ENCODE assay signal across 18 mouse cellular contexts in genomic region chr12:84947894-84948583, GRCm38 (mm10). TPM values are rescaled to one million over a fixed set of nuclear protein-coding genes. Genes with fewer than 3 reads are reported as not detected.
A peak's percentile ranks its signal among the peaks of the same experiment; 100 is the strongest.
DNase-seq lines count a peak whose midpoint lies in the region; ATAC-seq and TF ChIP-seq lines count a peak whose summit lies in the region.
"Had no signal": no experiment of that assay in that cellular context is flagged by ENCODE, and none has a peak within 500 bp of the region (broad histone marks: within the 10 kb centered on the region; RNA-seq: fewer than 3 reads in every experiment).

No protein-coding gene starts in this region.

- no peak for DNase-seq in cerebellum, postnatal 4 days (ENCODE audit: low spot score in 2 of 2)
- DNase-seq in liver, adult 2 months (ENCODE audit: extremely low read depth, low read depth, low spot score) = peak; percentile 99
- DNase-seq in liver, embryonic 11.5 days (ENCODE audit: low spot score) = no peak
- DNase-seq in cerebellum, adult 18-20 months = peak; percentile 78 to 81
- peak; percentile 77 to 86 for DNase-seq in cerebellum, postnatal 25 days
- DNase-seq in limb, embryonic 10.5 days (ENCODE audit: low spot score) = no peak
- DNase-seq: lung, adult 2 months; lung, postnatal 36 days; right cerebral cortex, postnatal 14 days had no signal

- H3K4me1 ChIP-seq in liver, adult 2 months (ENCODE audit: control insufficient read depth, insufficient read depth, low read length) = peaks cover 33% of the 10 kb centered on the region
- peaks cover 13% of the 10 kb centered on the region for H3K4me1 ChIP-seq in liver, embryonic 11.5 days (replicated peaks; ENCODE audit: control insufficient read depth, insufficient read depth, low read length)
- H3K4me1 ChIP-seq in limb, embryonic 10.5 days = no peaks in the 10 kb centered on the region
- H3K4me1 ChIP-seq in midbrain, embryonic 16.5 days (ENCODE audit: control insufficient read depth, insufficient read depth, low read length) = no peaks in the 10 kb centered on the region
- H3K4me1 ChIP-seq: forebrain, embryonic 12.5 days; kidney, embryonic 15.5 days; limb, embryonic 13.5 days; stomach, embryonic 15.5 days had no signal

- peak; percentile 79 for ATAC-seq in cerebellum, adult (ENCODE audit: insufficient number of reproducible peaks, low FRiP score, low TSS enrichment)
- no peak for ATAC-seq in liver, embryonic 11.5 days (replicated peaks; ENCODE audit: low FRiP score)
- ATAC-seq in midbrain, embryonic 16.5 days = no peak
- ATAC-seq: CD4-positive, CD25-positive, alpha-beta regulatory T cell, adult 4 months; hindbrain, postnatal 0 days; intestine, postnatal 0 days had no signal

- no peak for TF ChIP-seq POLR2A in liver, adult 2 months (IDR thresholded peaks at IDR 0.05; ENCODE audit: extremely low read depth, insufficient read depth, low read length)

- no peaks in the 10 kb centered on the region; the same call in 1 of the 2 replicates for H3K79me2 ChIP-seq in liver, adult 2 months (ENCODE audit: control insufficient read depth, insufficient read depth, low read length)

- WGBS in liver, adult 2 months = 15% methylated on average over 2 of the region's 2 CpGs
- WGBS in liver, embryonic 11.5 days = 78% methylated on average over 2 of the region's 2 CpGs
- WGBS in limb, embryonic 10.5 days = 86% methylated on average over 2 of the region's 2 CpGs
- WGBS in midbrain, embryonic 16.5 days = 75% methylated on average over 2 of the region's 2 CpGs

- peaks cover 13% of the 10 kb centered on the region for H3K36me3 ChIP-seq in liver, adult 2 months (ENCODE audit: control insufficient read depth, insufficient read depth, low read length)
- peaks cover 16% of the 10 kb centered on the region; the same call in 1 of the 2 replicates for H3K36me3 ChIP-seq in liver, embryonic 11.5 days (ENCODE audit: control insufficient read depth, insufficient read depth, low read length)
- H3K36me3 ChIP-seq in limb, embryonic 10.5 days = peaks cover 58% of the 10 kb centered on the region
- peaks cover 20% of the 10 kb centered on the region for H3K36me3 ChIP-seq in midbrain, embryonic 16.5 days (ENCODE audit: control insufficient read depth, insufficient read depth, low read length)

- H3K27me3 ChIP-seq in liver, adult 2 months (ENCODE audit: control insufficient read depth, insufficient read depth, low read length) = no peaks in the 10 kb centered on the region
- H3K27me3 ChIP-seq in liver, embryonic 11.5 days (replicated peaks; ENCODE audit: control insufficient read depth, insufficient read depth, low read length) = no peaks in the 10 kb centered on the region
- no peaks in the 10 kb centered on the region for H3K27me3 ChIP-seq in limb, embryonic 10.5 days (ENCODE audit: low read depth, poor library complexity, severe bottlenecking)
- no peaks in the 10 kb centered on the region for H3K27me3 ChIP-seq in midbrain, embryonic 16.5 days (ENCODE audit: control insufficient read depth, insufficient read depth, low read depth, low read length)
- H3K27me3 ChIP-seq: forebrain, embryonic 12.5 days; kidney, embryonic 15.5 days; limb, embryonic 13.5 days; stomach, embryonic 15.5 days had no signal

- no peak overlapping the region for H3K4me2 ChIP-seq in liver, embryonic 11.5 days
- no peak overlapping the region for H3K4me2 ChIP-seq in midbrain, embryonic 16.5 days (ENCODE audit: low read length)
- H3K4me2 ChIP-seq: forebrain, embryonic 12.5 days; kidney, embryonic 15.5 days; limb, embryonic 13.5 days; stomach, embryonic 15.5 days had no signal

- H3K9me3 ChIP-seq in liver, embryonic 11.5 days (ENCODE audit: control insufficient read depth, low read length) = no peaks in the 10 kb centered on the region
- no peaks in the 10 kb centered on the region for H3K9me3 ChIP-seq in limb, embryonic 10.5 days (replicated peaks)
- no peaks in the 10 kb centered on the region for H3K9me3 ChIP-seq in midbrain, embryonic 16.5 days (replicated peaks; ENCODE audit: control insufficient read depth, low read length, poor library complexity, severe bottlenecking)
- H3K9me3 ChIP-seq: forebrain, embryonic 12.5 days; kidney, embryonic 15.5 days; limb, embryonic 13.5 days; stomach, embryonic 15.5 days had no signal

- TF ChIP-seq CTCF in liver, adult 2 months (IDR thresholded peaks at IDR 0.05; ENCODE audit: low read depth, low read length) = no peak

- peak overlapping the region; percentile 89 for H3K27ac ChIP-seq in liver, adult 2 months (replicated peaks; ENCODE audit: insufficient read depth, low read depth, low read length)
- no peak overlapping the region for H3K27ac ChIP-seq in liver, embryonic 11.5 days (ENCODE audit: low read depth, low read length)
- H3K27ac ChIP-seq in limb, embryonic 10.5 days = no peak overlapping the region
- H3K27ac ChIP-seq in midbrain, embryonic 16.5 days (ENCODE audit: low read length) = no peak overlapping the region
- H3K27ac ChIP-seq: forebrain, embryonic 12.5 days; hindbrain, postnatal 0 days; kidney, embryonic 15.5 days; limb, embryonic 13.5 days; stomach, embryonic 15.5 days had no signal

- no peak overlapping the region for H3K4me3 ChIP-seq in liver, adult 2 months (ENCODE audit: insufficient read depth, low read depth, low read length)
- no peak overlapping the region for H3K4me3 ChIP-seq in liver, embryonic 11.5 days (ENCODE audit: low read depth, low read length)
- no peak overlapping the region for H3K4me3 ChIP-seq in limb, embryonic 10.5 days
- no peak overlapping the region for H3K4me3 ChIP-seq in midbrain, embryonic 16.5 days (ENCODE audit: low read depth, low read length)
- H3K4me3 ChIP-seq: forebrain, embryonic 12.5 days; kidney, embryonic 15.5 days; limb, embryonic 13.5 days; stomach, embryonic 15.5 days had no signal

- H3K9ac ChIP-seq in liver, adult 2 months (ENCODE audit: low read depth, low read length) = no peak overlapping the region
- no peak overlapping the region for H3K9ac ChIP-seq in liver, embryonic 11.5 days (ENCODE audit: low read depth, low read length)
- H3K9ac ChIP-seq in midbrain, embryonic 16.5 days (ENCODE audit: low read depth, low read length) = no peak overlapping the region
- H3K9ac ChIP-seq: forebrain, embryonic 12.5 days; kidney, embryonic 15.5 days; limb, embryonic 13.5 days; stomach, embryonic 15.5 days had no signal

RNA-seq across cellular contexts. Expression of gene Fcf1, which starts 22.7 kb away (rescaled TPM):
- 47.5 and 59.7 TPM in 2 replicates for total RNA-seq in liver, adult 2 months (2014; rRNA removed)
- 21.7 and 23.2 TPM in 2 replicates for polyA plus RNA-seq in liver, adult 2 months (2012; rRNA removed)
- 205 and 215 TPM in 2 replicates for polyA plus RNA-seq in liver, embryonic 11.5 days (2014; fragmentation: Nextera tagmentation; extraction: Ambion mirVana)
- 170 and 186 TPM in 2 replicates for polyA plus RNA-seq in limb, embryonic 10.5 days (2016; fragmentation: Nextera tagmentation; extraction: Ambion mirVana)
- 75.7 and 82.0 TPM in 2 replicates for polyA plus RNA-seq in midbrain, embryonic 16.5 days (2015; fragmentation: Nextera tagmentation; extraction: Ambion mirVana)

RNA-seq across cellular contexts. Expression of gene Arel1, which starts 22.7 kb away (rescaled TPM):
- total RNA-seq in liver, adult 2 months (2014; rRNA removed) = 22.2 and 22.4 TPM in 2 replicates
- polyA plus RNA-seq in liver, adult 2 months (2012; rRNA removed) = 17.6 and 21.0 TPM in 2 replicates
- 19.6 and 22.9 TPM in 2 replicates for polyA plus RNA-seq in liver, embryonic 11.5 days (2014; fragmentation: Nextera tagmentation; extraction: Ambion mirVana)
- 15.7 and 16.8 TPM in 2 replicates for polyA plus RNA-seq in limb, embryonic 10.5 days (2016; fragmentation: Nextera tagmentation; extraction: Ambion mirVana)
- polyA plus RNA-seq in midbrain, embryonic 16.5 days (2015; fragmentation: Nextera tagmentation; extraction: Ambion mirVana) = 37.9 and 38.4 TPM in 2 replicates

RNA-seq across cellular contexts. Expression of gene Ylpm1, which starts 48.1 kb away (rescaled TPM):
- 16.9 TPM in 2 replicates for total RNA-seq in liver, adult 2 months (2014; rRNA removed)
- 4.7 and 5.2 TPM in 2 replicates for polyA plus RNA-seq in liver, adult 2 months (2012; rRNA removed)
- 25.5 and 30.7 TPM in 2 replicates for polyA plus RNA-seq in liver, embryonic 11.5 days (2014; fragmentation: Nextera tagmentation; extraction: Ambion mirVana)
- 35.8 and 36.6 TPM in 2 replicates for polyA plus RNA-seq in limb, embryonic 10.5 days (2016; fragmentation: Nextera tagmentation; extraction: Ambion mirVana)
- 30.3 and 32.1 TPM in 2 replicates for polyA plus RNA-seq in midbrain, embryonic 16.5 days (2015; fragmentation: Nextera tagmentation; extraction: Ambion mirVana)

Comparison
In these comparisons a context has a peak if more than half of its experiments do, and no peak if none do; other contexts are left out.
1. DNase-seq: peak in liver, adult 2 months (single experiment), cerebellum, adult 18-20 months (2 of 2) and cerebellum, postnatal 25 days (2 of 2); none in cerebellum, postnatal 4 days (0 of 2), liver, embryonic 11.5 days (single experiment) and limb, embryonic 10.5 days (single experiment).